Mouse (Mus musculus): Measurements from ENCODE around the gene Slc39a12.

DNA sequence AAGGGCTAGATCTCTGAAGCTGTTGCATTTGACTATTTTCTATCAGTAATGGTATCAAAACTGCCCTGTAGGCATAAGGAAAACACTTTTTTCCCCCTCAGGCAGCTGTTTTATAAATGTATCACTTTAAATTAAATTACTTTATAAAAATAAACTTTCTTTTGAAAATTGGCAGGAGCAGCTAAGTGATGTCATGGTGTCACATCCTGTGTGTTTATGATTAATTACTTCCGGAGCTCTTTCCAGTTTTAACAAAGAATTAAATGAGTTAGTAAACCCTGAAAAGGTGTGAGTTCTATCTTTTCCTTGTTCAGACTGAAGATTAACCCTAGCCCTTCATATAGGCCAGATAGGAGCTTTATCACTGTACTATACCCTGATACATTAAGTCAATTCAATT is 59.2 kb downstream of the Slc39a12 start:
- no peak for TF ChIP-seq CTCF (IDR thresholded peaks at IDR 0.05; ENCODE audit: borderline replicate concordance, insufficient read depth, low read length)
- TF ChIP-seq POLR2A (IDR thresholded peaks at IDR 0.05; ENCODE audit: low read depth, low read length): no peak
